Mouse (Mus musculus) midbrain, embryonic 14.5 days (tissue): ENCODE measurements at regions not wholly inside any gene's neighbourhood (a gene's known extent, or its start where the extent isn't known, plus 50 kb on each side); places are given as distances from the start of the nearest gene placed in this dataset.

Experiments used
- ATAC-seq: fragments of 200-750 bp; cut with Nextera tagmentation; 2 replicates; pipeline ENCODE4 v1.8.0; 2017; ENCODE audit warnings: moderate number of reproducible peaks, moderate library complexity; ENCODE audit not compliant: low FRiP score, low TSS enrichment
- DNase-seq: peaks from one replicate; pipeline ENCODE4 v3.0.0-alpha.2; 2015
- H3K27ac ChIP-seq: fragments of 300-500 bp; sonication (generic); replicated peaks from 2 replicates; pipeline ENCODE4 v1.5.1; 2014; ENCODE audit warnings: mild to moderate bottlenecking, low read depth, low read length, moderate library complexity
- H3K27me3 ChIP-seq: fragments of 300-500 bp; sonication (generic); 2 replicates; pipeline ENCODE4 v1.6.1; 2014; ENCODE audit warnings: low read length, control low read depth, mixed read lengths; ENCODE audit not compliant: control insufficient read depth, insufficient read depth
- H3K36me3 ChIP-seq: fragments of 300-500 bp; sonication (generic); 2 replicates; pipeline ENCODE4 v1.6.1; 2014; ENCODE audit warnings: low read length, control low read depth; ENCODE audit not compliant: control insufficient read depth, insufficient read depth
- H3K4me1 ChIP-seq: fragments of 300-500 bp; sonication (generic); 2 replicates; pipeline ENCODE4 v1.6.1; 2014; ENCODE audit warnings: mild to moderate bottlenecking, antibody characterized with exemption, low read length, control low read depth; ENCODE audit not compliant: control insufficient read depth, insufficient read depth
- H3K4me2 ChIP-seq: fragments of 300-500 bp; sonication (generic); 2 replicates; pipeline ENCODE4 v1.6.1; 2014; ENCODE audit warnings: mild to moderate bottlenecking, low read length, moderate library complexity
- H3K4me3 ChIP-seq: fragments of 300-500 bp; sonication (generic); replicated peaks from 2 replicates; pipeline ENCODE4 v1.5.1; 2014; ENCODE audit warnings: low read depth, low read length
- H3K9ac ChIP-seq: fragments of 300-500 bp; sonication (generic); replicated peaks from 2 replicates; pipeline ENCODE4 v1.6.1; 2014; ENCODE audit warnings: mild to moderate bottlenecking, low read length, moderate library complexity
- H3K9me3 ChIP-seq: fragments of 300-500 bp; sonication (generic); 2 replicates; pipeline ENCODE4 v1.6.1; 2016; ENCODE audit warnings: low read length, control low read depth, mixed read lengths; ENCODE audit not compliant: control insufficient read depth
- WGBS: fragments of 180-500 bp; shearing (Covaris S2); extraction: QIAGEN DNeasy Blood & Tissue Kit; methylation state at CpG from one replicate; pipeline ENCODE4 v1.1.7; 2014; 5-methylcytosine and 5-hydroxymethylcytosine counted together

- no peak overlapping the region; the same call in 1 of the 2 replicates for H3K9ac ChIP-seq
Measured at GRCm38 (mm10) chr4:33799110-33799509, 125.3 kb upstream of the Cnr1 start.

GRCm38 (mm10) chr4:33799831-33800230, 124.6 kb upstream of the Cnr1 start:
- Histone ChIP-seq H3K9ac (no peak overlapping the region), H3K4me3 (no peak overlapping the region), H3K27ac (0 out of 2 replicates have a peak overlapping the region, but pooled peaks have one; percentile 60), H3K4me1 (0 out of 2 replicates have a peak, but pooled peaks cover 3% of the 10 kb centered on the region), H3K27me3 (no peaks in the 10 kb centered on the region), H3K36me3 (no peaks in the 10 kb centered on the region), H3K9me3 (no peaks in the 10 kb centered on the region; the same call in 1 of the 2 replicates), H3K4me2 (no peak overlapping the region)
- no peak for ATAC-seq
- WGBS = 73% methylated on average over 1 of the region's 1 CpGs
- peak; percentile 10 for DNase-seq

More at GRCm38 (mm10) chr4:33799110-33799509, 125.3 kb upstream of the Cnr1 start:
- no peak overlapping the region for H3K4me3 ChIP-seq
- DNase-seq = peak; percentile 45
- 48% methylated on average over 6 of the region's 6 CpGs for WGBS
- H3K27ac ChIP-seq = peak overlapping the region; percentile 60
- H3K4me2 ChIP-seq = peak overlapping the region; percentile 20; the same call in 1 of the 2 replicates
- no peaks in the 10 kb centered on the region; the same call in 1 of the 2 replicates for H3K9me3 ChIP-seq
- H3K27me3 ChIP-seq = no peaks in the 10 kb centered on the region
- no peaks in the 10 kb centered on the region for H3K36me3 ChIP-seq
- 0 out of 2 replicates have a peak, but pooled peaks cover 3% of the 10 kb centered on the region for H3K4me1 ChIP-seq
- no peak for ATAC-seq

- no peaks in the 10 kb centered on the region for H3K9me3 ChIP-seq
- no peak overlapping the region for H3K9ac ChIP-seq
- ATAC-seq (no peak), DNase-seq (no peak)
- H3K27me3 ChIP-seq = no peaks in the 10 kb centered on the region
- H3K27ac ChIP-seq = no peak overlapping the region
- no peaks in the 10 kb centered on the region for H3K4me1 ChIP-seq
- H3K4me2 ChIP-seq = no peak overlapping the region
- H3K4me3 ChIP-seq = no peak overlapping the region
- WGBS = 84% methylated on average over 1 of the region's 1 CpGs
- no peaks in the 10 kb centered on the region for H3K36me3 ChIP-seq
Measured at GRCm38 (mm10) chr4:33812338-33812737, 112.1 kb upstream of the Cnr1 start.

GRCm38 (mm10) chr4:33823850-33824249, 100.5 kb upstream of the Cnr1 start:
- H3K9me3 ChIP-seq = no peaks in the 10 kb centered on the region
- no peak for ATAC-seq
- no peaks in the 10 kb centered on the region for H3K27me3 ChIP-seq
- H3K4me3 ChIP-seq = no peak overlapping the region
- no peaks in the 10 kb centered on the region for H3K4me1 ChIP-seq
- H3K36me3 ChIP-seq = no peaks in the 10 kb centered on the region
- no peak for DNase-seq
- H3K9ac ChIP-seq = no peak overlapping the region
- H3K4me2 ChIP-seq = no peak overlapping the region
- 2% methylated on average over 5 of the region's 5 CpGs for WGBS
- no peak overlapping the region for H3K27ac ChIP-seq

- no peak for ATAC-seq
- no peak for DNase-seq
- no peaks in the 10 kb centered on the region for H3K9me3 ChIP-seq
- no peaks in the 10 kb centered on the region for H3K27me3 ChIP-seq
- 84% methylated on average over 7 of the region's 7 CpGs for WGBS
- H3K36me3 ChIP-seq = no peaks in the 10 kb centered on the region
- no peak overlapping the region for H3K27ac ChIP-seq
- H3K4me2 ChIP-seq = no peak overlapping the region
- no peaks in the 10 kb centered on the region for H3K4me1 ChIP-seq
- no peak overlapping the region for H3K4me3 ChIP-seq
- no peak overlapping the region for H3K9ac ChIP-seq
Measured at GRCm38 (mm10) chr4:33833134-33833533, 91.3 kb upstream of the Cnr1 start.

GRCm38 (mm10) chr4:33838436-33838835, 86.0 kb upstream of the Cnr1 start:
- Histone ChIP-seq H3K4me3 (no peak overlapping the region), H3K36me3 (no peaks in the 10 kb centered on the region), H3K27me3 (no peaks in the 10 kb centered on the region), H3K27ac (no peak overlapping the region), H3K4me1 (no peaks in the 10 kb centered on the region), H3K9me3 (no peaks in the 10 kb centered on the region), H3K4me2 (no peak overlapping the region), H3K9ac (no peak overlapping the region)
- 89% methylated on average over 6 of the region's 6 CpGs for WGBS
- ATAC-seq (no peak), DNase-seq (no peak)

- Histone ChIP-seq H3K36me3 (no peaks in the 10 kb centered on the region), H3K27ac (no peak overlapping the region), H3K4me2 (no peak overlapping the region), H3K4me1 (no peaks in the 10 kb centered on the region), H3K4me3 (no peak overlapping the region), H3K27me3 (no peaks in the 10 kb centered on the region), H3K9me3 (no peaks in the 10 kb centered on the region), H3K9ac (no peak overlapping the region)
- DNase-seq = no peak
- WGBS = 65% methylated on average over 14 of the region's 14 CpGs
- no peak for ATAC-seq
Measured at GRCm38 (mm10) chr4:33840119-33840518, 84.3 kb upstream of the Cnr1 start.

- no peaks in the 10 kb centered on the region for H3K36me3 ChIP-seq
- H3K4me3 ChIP-seq = no peak overlapping the region
- peak; percentile 47 for DNase-seq
- H3K27ac ChIP-seq = peak overlapping the region; percentile 58
- H3K27me3 ChIP-seq = no peaks in the 10 kb centered on the region
- peak overlapping the region; percentile 36; the same call in 1 of the 2 replicates for H3K9ac ChIP-seq
- peak; percentile 37; the same call in 1 of the 2 replicates for ATAC-seq
- WGBS = 23% methylated on average over 9 of the region's 9 CpGs
- no peaks in the 10 kb centered on the region for H3K9me3 ChIP-seq
- peak overlapping the region; percentile 29 for H3K4me2 ChIP-seq
- H3K4me1 ChIP-seq = peaks cover 7% of the 10 kb centered on the region; the same call in 1 of the 2 replicates
Measured at GRCm38 (mm10) chr4:33845611-33846395, 78.6 kb upstream of the Cnr1 start.

- no peak overlapping the region for H3K4me3 ChIP-seq
- H3K9me3 ChIP-seq = no peaks in the 10 kb centered on the region
- no peaks in the 10 kb centered on the region for H3K27me3 ChIP-seq
- no peak overlapping the region for H3K9ac ChIP-seq
- no peak overlapping the region for H3K27ac ChIP-seq
- no peak overlapping the region for H3K4me2 ChIP-seq
- no peak for ATAC-seq
- WGBS = 62% methylated on average over 7 of the region's 7 CpGs
- no peak for DNase-seq
- H3K36me3 ChIP-seq = no peaks in the 10 kb centered on the region
- H3K4me1 ChIP-seq = peaks cover 7% of the 10 kb centered on the region; the same call in 1 of the 2 replicates
Measured at GRCm38 (mm10) chr4:33850249-33850648, 74.1 kb upstream of the Cnr1 start.
